Mouse (Mus musculus): Measurements from ENCODE around the gene Glra1. TPM values are rescaled to one million over a fixed set of nuclear protein-coding genes. Genes with fewer than 3 reads are reported as not detected.

Gene Glra1
- polyA plus RNA-seq, 1 experiment from 2014 or later, result not detected

- Histone ChIP-seq H3K4me2 (peak overlapping the region; percentile 67), H3K9me3 (replicated peaks) (no peaks in the 10 kb centered on the region), H3K4me3 (no peak overlapping the region), H3K9ac (peak overlapping the region; percentile 70), H3K4me1 (peaks cover 23% of the 10 kb centered on the region), H3K27ac (no peak overlapping the region), H3K27me3 (no peaks in the 10 kb centered on the region), H3K36me3 (ENCODE audit: poor library complexity, severe bottlenecking) (peaks cover 17% of the 10 kb centered on the region)
- no peak for ATAC-seq
- 73% methylated on average over 10 of the region's 10 CpGs for WGBS
Measured at GRCm38 (mm10) chr11:55468012-55468411, 140.0 kb downstream of the Glra1 start.

DNA sequence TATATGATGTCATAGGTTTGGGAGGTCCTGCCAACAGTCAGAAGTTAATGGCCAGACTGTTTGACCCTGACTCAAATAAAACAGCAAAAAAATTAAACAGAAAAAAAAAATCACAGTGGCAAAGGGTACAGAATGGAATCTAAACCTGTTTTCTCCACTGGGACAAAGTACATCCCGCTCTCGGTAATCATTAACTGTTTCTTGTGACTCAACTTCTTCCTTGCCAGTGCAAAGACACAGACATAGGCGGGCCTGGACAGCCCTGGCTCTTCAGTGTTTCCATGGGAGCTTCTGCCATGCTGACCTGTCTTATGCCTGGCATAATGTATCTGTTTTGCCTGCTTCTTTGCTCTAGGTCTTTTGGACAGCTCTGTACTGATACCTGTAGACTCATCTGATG lies 142.8 kb downstream of the Glra1 start:
- H3K9ac ChIP-seq, result no peak overlapping the region
- WGBS, result 89% methylated on average over 3 of the region's 3 CpGs
- H3K9me3 ChIP-seq (replicated peaks), result no peaks in the 10 kb centered on the region
- peaks cover 12% of the 10 kb centered on the region for H3K4me1 ChIP-seq
- H3K4me2 ChIP-seq, result no peak overlapping the region
- H3K36me3 ChIP-seq (ENCODE audit: poor library complexity, severe bottlenecking), result no peaks in the 10 kb centered on the region
- no peak for ATAC-seq
- H3K27ac ChIP-seq, result no peak overlapping the region
- H3K27me3 ChIP-seq, result no peaks in the 10 kb centered on the region
- H3K4me3 ChIP-seq, result no peak overlapping the region

GRCm38 (mm10) chr11:55464707-55465106 lies 143.3 kb downstream of the Glra1 start:
- Histone ChIP-seq H3K27me3 (no peaks in the 10 kb centered on the region), H3K9ac (no peak overlapping the region), H3K4me2 (no peak overlapping the region), H3K4me1 (peaks cover 17% of the 10 kb centered on the region), H3K27ac (no peak overlapping the region), H3K4me3 (no peak overlapping the region), H3K36me3 (ENCODE audit: poor library complexity, severe bottlenecking) (no peaks in the 10 kb centered on the region), H3K9me3 (replicated peaks) (no peaks in the 10 kb centered on the region)
- no peak for ATAC-seq
- 83% methylated on average over 10 of the region's 10 CpGs for WGBS

Small RNAs within 50 kb of the gene (microRNA-seq; reads per million reads assigned to microRNA genes)
- gene Mir7652, result not detected

Other genes starting within 250 kb of the Glra1 start
- gene Sparc, start 185.0 kb downstream of the Glra1 start, polyA plus RNA-seq (2015; fragmentation: Nextera tagmentation; extraction: Ambion mirVana), result 273 and 289 TPM in 2 replicates
- gene Atox1, start 147.0 kb downstream of the Glra1 start, polyA plus RNA-seq (2015; fragmentation: Nextera tagmentation; extraction: Ambion mirVana), result 260 and 278 TPM in 2 replicates
- gene G3bp1, start 138.5 kb downstream of the Glra1 start, polyA plus RNA-seq (2015; fragmentation: Nextera tagmentation; extraction: Ambion mirVana), result 182 and 199 TPM in 2 replicates